Mouse (Mus musculus) c-Kit-negative CD71-positive TER-119-positive erythroid progenitor cells, embryonic 14.5 days (primary cell): ENCODE data around the gene Mms19.
"Not testable (repeated sequence)": the region's sequence is repeated elsewhere in the genome, so short reads cannot be mapped to it uniquely, and the experiment has no call there.

Experiments
- DNase-seq: peaks from one replicate; pipeline ENCODE4 v3.0.0-alpha.2; 2013; ENCODE audit warnings: low read depth, low spot score

Gene Mms19

DNA sequence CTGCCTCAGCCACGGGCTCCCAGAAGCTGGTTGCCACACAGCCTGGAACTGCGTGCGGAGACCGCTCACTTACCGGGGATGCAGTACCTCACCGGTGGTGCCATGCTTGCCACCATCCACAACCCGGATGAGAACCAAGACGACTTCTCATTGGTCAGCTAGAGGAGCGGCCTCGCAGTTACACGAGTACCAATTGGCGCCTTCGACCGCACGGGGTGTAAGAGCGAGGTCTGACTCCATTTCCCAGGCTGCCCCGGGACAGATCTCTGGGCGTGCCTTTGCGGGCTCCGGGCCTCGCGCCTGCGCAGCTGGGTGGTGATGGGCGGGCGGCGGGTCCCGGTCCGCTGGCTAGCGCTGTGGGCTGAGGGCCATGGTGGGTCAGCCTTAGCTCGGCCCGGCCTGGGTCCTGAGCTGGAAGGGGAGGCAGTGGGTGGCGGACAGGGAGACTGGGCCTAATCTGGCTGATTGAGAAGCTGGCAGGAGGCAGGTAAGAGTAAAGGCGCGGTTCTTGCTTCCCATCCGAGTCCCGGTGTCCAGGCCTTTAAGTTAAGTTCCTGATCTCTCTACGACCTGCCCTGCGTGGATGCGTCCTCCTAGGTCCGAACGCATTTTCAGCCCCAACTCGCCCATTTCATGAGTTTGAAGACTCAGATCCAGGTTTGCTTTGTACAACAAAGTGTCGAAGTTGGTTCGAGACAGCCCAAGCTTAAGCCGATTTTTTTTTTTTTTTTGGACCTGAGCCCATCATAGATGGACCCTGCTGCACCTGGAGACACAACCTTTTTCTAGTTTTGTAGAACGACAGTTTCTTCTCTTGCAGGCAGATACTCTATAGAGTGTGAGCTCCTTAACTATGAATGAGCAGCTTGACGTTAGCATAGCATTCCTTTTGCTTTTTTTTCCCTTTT is 47.5 kb downstream of the Mms19 start, which contains the start of the genes Exosc1 and Zdhhc16:
Gene Exosc1 (minus strand): TSS at position 245 of the 908 bp plus-strand sequence.
Gene Zdhhc16 (plus strand): TSS at position 302 of the 908 bp plus-strand sequence.
- DNase-seq: peak; percentile 96

DNA sequence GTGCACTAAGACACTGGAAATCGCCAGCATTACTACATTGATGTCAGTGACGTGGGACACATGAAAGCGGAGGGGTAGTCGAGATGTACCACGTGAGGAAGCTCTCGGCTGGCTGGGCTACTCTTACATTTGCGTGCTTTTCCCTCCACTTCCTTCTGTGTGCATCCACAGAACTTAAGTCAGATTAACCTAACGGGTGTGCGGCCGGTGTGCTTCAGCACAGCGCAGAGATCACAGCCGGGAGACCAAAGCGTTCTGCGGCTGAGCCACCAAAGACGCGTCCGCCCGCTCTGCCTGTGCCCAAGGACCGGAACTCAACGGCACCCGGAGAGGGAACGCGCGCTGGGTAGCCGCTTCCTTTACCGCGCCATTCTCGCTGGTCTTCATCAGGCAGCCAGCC is 48.3 kb downstream of the Mms19 start:
- no peak for DNase-seq

DNA sequence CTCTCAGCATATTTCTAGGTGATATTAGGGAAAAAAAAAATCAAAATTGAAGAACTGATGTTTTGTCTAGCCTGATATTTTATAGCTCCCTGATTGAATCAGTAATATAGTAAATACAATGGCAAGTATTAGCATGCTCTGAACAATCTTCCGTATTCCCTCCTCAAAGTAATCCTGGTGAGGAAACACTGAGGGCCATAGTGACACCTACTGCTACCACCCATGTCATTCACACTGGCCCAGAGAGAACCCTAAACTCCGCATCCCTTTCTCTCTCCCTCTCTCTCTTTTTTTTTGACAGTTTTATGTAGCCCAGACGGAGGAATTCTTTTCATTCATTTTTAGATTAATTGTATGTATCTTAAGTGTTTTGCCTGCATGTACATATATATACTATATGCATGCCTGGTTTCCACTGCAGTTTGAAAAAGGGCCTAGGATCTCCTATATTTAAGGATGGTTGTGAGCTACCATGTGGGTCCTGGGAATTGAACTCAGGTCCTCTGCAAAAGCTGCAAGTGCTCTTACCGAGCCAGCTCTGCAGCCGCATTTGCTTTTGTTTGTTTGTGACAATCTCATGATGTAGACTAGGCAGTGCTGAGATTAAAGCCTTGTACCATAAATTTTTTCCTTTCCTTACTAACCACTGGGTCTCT is 60.4 kb downstream of the Mms19 start:
- no peak for DNase-seq

DNA sequence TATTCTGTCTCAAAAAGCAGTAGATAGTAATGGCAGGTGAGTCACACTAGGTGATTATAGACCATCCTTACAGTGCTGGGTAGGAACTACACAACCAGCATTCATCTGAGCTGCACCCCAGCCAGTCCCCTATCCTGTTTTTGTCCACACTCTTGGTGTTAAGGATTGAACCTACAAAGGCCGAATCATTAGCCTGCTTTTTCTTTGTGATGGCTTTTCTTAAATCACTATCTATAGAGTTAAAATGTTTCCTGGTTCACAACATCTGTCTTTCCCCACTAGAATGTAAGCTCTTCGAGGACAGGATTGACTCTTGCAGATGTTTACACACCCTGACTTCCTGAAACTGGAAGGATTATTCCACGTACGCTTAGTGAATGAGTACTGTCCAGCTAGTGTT is 61.5 kb downstream of the Mms19 start:
- no peak for DNase-seq

DNA sequence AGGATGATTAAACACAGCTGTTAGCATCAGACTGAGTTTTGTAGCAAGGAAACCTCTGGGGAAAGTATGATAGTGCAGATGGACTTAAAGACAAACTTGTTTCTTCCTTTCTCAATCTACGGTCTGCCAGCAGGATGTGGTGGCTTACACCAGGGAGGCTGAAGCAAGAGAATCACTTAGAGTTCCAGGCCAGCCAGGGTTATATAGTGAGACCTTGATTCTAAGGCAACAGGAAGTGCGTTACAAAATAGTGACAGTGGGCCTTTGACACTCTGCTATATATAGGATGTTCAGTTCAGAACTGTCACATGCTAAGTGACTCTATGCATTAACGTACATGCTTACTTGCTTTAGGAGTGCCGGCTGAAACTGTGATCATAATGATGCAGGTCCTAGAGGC is 64.1 kb downstream of the Mms19 start:
- DNase-seq: no peak

DNA sequence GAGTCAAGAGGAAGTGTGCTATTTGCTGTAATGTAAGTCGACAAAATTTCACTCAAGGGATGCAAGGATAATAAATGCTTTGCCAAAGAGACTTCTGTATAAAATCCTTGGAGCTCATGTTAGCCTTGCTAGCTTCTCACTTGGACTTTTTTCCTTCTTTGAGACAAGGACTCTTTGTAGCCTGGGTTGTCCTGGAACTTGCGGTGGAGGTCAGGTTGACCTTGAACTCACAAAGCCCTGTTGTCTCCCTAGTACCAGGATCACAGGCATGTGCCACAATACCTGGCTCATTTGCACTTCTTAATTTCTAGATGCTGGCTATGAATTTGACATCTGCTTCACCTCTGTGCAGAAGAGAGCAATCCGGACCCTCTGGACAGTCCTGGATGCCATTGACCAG is 65.7 kb downstream of the Mms19 start:
- no peak for DNase-seq

DNA sequence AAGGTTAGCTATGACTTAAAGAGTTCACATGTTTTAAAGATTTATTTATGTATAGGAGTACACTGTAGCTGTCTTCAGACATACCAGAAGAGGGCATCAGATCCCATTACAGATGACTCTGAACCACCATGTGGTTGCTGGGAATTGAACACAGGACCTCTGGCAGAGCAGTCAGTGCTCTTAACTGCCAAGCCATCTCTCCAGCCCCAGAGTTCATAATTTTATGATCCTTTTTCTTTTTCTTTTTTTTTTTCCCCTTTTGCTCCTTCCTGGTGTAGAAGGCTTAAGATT is 66.4 kb downstream of the Mms19 start:
- not testable (repeated sequence) for DNase-seq

DNA sequence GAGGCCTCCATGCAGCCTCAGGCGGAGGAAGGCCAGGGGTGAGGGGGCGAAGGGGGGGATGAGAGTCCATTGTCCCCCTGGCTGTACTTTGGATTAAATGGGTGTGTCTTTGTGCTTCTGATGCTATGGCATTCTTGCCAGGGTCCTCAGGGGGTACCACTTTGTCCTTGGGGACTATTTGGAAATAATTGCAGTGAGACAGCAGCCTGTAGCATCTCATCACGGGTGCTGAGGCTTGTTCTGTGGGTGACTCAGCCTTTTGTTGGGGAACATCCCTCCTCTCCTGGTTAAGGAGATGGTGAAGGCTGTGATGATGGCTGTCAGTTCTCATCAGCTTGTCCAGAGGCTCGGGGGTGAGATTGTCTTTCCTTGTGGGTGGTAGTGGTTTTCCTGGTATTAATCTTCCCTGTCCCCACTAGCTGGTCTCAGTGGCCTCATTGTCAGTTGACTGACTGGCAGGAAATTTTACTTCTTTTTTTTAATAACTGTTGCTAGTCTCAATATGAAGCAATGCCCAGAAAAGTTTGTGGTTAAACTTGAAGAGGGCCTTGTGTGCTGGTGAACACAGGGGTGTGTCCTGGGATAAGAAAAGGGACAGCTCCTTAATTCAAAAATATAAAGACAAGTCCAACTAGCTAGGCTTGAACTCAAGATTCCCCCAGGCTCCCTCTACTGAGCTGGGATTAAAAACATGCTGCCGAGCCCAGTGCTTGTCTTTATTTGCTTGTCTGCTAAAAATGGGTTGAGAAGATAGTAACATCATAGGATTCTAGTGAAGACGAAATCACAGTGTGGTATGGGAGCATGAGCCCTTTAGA is 67.0 kb downstream of the Mms19 start:
- DNase-seq: no peak

DNA sequence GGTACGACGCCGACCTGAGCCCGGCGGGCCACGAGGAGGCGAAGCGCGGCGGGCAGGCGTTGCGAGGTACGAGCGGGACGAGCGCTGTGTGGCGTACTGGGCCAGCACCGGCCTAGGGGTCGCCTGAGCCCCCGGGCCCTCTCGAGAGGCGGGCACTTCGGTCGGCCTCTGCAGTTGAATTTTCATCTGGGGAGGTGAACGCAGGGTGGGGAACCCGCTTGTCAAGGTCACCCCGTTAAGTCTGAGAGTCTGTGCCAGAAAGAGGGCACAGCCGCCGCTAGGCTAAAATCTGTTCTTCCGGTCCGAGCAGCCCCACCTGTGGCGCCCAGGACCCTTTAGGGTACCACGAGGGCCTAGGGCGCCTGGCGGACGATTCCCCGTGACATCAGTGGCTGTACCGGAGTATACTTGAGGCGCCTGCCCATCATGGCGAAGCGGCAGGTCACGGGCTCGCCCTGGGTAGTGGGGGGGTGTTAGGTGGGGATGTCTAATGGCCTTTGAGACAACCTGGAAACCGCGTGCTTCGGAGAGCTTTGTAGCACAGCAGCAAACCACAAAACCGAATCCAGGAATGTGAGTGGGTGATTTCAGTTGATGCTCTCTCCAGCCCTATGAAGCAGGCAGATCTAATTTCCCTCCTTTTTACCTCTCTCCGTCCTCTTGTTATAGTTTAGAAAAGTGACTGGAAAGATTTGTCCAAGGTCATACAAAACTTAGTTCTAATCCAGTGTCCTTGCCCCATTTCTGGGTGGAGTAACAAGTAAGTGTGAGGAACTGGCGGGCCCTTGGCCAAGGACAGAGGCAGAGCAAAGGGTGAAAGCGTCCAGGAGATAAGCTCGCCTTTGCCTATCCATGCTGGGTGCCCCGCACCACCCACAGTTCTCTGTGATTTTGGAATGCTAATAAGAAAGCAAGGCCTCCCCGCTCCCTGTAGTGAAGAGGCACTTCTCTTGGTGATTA is 68.6 kb downstream of the Mms19 start:
- DNase-seq: peak; percentile 34

DNA sequence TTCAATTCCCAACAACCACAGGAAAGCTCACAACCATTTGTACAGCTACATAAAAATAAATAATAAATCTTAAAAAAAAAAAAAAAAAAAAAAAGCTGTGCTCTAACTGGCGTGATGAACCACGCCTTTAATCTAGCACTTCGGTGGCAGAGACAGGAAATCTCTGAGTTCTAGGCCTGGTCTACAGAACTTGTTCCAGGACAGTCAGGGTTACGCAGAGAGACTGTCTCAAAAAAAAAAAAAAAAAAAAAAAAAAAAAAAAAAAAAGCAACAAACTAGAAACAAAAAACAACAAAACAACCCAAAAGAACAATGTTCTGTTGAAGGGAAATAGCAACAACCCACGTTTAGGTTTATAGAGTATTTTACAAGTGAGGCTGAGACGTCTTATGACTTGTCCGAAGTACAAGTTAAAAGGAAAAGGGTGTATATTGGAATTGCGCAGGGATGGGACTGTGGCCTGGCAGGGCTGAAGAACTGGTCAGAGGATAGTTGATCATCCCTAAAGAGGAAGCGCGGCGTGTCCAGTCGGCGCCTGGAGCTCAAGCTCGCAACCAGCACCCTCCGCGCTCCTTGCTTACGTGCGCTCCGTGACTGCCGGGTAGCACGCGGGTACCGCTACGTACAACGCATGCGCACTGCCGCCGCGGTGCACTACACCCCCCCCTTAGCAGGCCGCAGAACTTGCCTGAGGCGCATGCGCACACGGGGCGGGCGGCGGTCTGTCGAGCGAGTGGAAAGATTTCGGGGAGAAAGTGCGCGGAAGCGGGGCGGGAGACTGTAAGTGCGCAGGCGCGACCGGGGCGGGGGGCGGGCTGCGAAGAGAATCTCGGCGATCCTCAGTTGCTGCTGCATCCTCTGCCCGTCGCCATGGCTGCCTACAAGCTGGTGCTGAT is 69.5 kb downstream of the Mms19 start, which contains the start of gene Pgam1:
Gene Pgam1 (plus strand): TSS at position 746 of the 896 bp plus-strand sequence.
- DNase-seq: peak; percentile 98

DNA sequence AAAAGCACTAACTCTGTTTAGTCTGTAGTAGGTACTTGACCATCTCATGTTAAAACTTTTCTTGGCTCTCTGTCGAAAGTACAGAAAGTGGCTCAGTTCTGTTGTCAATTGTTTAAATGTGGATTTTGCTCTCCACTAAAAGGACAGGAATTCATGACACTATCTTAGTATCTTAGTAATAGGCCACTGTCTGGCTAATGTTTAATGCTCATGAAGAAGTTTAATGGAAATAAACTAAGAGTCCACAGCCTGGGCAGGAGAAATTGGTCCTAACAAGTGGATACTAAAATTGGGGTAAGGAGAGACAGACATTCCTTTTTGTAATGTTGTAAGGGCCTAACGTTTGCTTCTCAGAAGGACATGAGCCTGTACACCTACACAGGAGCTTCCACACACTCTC is 70.6 kb downstream of the Mms19 start:
- no peak for DNase-seq

DNA sequence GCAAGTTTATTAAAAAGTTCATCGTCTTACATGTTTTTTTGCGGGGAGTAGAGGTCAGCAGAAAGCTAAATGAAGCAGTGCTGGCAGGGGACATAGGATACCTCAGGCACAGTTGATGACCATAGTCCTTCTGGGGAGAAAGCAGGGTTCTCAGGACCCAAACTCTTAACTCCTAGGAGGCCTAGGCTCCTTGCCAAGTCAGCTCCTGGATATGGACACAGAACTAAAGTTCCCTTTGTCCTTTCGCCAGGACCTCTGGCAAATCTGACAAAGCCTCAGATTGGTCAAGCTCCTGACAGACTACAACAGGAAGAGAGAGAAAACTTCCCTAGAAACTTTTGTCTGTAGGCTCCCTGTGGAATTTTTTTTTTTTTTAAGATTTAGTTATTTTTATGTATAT is 72.2 kb downstream of the Mms19 start:
- DNase-seq: no peak

DNA sequence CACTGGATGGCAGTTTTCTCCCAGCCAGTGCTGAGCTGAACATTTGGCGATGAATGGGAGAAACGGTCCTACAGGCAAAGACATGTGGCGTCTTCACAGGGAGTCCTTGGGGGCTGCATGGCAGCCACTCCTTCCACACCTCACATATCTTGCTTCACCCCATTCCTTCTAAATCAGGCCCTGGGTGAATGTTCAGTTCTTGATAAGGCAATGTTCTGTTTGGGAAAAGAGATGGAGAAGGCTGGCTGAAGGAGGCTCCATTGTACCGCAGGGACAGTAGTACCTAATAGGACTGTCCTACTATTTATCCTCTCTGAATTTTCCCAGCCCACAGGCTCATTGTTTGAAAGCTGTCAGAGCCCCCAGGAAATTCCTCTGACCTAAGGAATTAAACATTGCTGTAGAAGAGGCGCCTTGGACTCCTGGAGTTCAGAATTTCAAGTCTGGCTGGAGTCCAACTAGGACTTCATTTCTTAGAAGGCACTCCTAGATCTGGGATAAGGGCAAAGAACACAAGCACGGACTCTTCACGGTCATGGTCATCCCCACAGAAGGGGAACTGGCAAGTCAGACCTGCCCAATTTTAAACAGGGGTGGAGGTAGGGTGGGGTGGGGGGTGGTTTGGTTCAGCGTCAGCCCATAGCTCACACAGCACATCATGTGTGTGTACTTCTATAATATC is 73.7 kb downstream of the Mms19 start:
- no peak for DNase-seq

DNA sequence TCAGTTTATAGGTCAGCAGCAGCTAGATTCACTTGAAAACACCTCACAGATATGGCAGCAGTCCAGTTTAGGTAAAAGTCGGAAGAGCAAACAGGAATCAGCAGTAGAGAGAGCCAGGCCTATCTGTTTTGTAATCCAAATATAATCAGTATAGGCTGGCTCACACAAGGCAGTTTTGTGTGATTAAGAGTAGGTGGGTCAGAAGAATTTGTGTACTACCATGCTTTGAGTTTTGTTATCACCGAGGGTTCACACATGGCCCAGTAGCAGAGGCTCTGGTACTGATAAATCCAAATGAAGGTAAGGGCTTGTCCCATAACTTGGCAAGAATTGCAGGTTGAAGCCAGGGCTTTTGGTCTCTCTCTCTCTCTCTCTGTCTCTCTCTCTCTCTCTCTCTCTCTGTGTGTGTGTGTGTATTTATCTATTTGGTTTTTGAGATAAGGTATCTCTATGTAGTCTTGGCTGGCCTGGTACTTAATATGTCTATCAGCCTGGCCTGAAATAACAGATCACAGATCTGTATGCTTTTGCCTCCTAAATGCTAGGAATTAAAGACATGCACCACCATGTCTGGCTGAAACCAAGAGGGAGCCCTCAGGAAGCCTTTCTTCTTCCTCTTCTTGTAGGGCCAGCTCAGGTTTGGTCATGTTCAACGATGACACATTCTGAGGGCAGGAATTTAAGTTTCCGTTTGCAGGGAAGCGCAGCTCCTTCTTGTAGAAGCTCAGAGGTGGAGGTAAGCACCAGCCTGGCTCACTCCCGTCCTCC is 74.5 kb downstream of the Mms19 start:
- no peak for DNase-seq

DNA sequence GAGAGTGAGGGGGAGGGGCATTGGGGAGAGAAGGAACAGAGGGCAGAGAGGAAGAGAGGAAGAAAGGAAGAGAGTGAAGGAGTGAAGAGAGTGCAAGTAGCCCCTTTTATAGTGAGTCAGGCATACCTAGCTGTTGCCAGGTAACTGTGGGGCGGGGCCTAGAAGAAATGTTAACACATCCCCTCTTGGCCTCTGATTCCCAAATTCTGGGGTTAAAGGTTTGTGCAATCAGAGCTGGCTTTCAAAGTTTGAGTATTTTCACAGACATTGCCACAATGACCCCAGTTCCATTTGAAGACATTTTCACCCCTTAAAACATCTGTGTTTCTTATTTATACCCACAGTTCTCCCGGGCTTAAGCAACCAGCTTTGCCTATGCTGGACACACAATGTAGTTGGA is 75.7 kb downstream of the Mms19 start:
- DNase-seq: no peak

DNA sequence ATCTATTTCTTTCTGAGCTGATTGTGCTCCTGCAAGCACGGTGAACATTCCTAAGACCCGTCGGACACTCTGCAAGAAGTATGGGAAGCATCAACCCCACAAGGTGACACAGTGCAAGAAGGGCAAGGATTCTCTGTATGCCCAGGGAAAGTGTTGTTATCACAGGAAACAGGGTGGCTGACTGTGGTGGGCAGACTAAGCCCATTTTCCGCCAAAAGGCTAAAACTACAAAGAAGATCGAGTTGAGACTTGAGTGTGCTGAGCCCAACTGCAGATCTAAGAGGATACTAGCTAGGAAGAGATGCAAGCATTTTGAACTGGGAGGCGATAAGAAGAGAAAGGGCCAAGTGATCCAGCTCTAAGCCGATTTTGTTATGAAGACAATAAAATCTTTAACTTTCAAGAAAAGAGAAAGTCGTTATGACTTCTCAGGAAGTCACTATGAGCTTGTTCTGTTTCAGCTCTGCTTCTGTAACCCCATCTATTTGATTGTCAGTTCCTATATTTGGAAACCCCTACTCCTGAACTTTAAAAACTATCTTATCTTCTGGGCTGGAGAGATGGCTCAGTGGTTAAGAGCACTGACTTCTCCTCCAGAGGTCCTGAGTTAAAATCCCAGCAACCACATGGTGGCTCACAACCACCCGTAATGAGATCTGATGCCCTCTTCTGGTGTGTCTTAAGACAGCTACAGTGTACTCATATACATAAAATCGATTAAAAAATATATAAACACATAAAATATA is 77.9 kb downstream of the Mms19 start:
- no peak for DNase-seq

DNA sequence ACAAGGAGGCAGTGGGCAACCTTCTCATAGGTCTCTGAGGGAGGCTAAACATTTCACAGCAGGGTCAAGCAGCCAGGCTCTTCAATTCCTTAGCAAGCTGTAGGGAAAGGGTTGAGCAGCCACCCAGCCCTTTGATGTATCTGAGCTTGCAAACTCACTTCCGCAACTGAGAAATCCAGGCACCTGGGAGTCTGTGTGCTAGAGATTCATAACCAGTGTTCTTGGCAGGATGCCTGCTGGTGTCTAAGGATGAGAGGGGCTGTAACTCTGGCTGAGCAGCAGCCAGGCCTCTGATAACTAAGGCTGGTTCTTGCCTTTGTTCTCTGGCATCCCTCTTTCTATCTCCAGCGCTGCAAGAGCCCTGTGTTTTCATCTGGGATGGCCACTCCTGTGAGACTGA is 79.3 kb downstream of the Mms19 start:
- no peak for DNase-seq
